Mouse (Mus musculus): ENCODE measurements around the gene St14. TPM values are rescaled to one million over a fixed set of nuclear protein-coding genes. Genes with fewer than 3 reads are reported as not detected.

Gene St14
- 2.0 TPM for total RNA-seq (2023)

DNA sequence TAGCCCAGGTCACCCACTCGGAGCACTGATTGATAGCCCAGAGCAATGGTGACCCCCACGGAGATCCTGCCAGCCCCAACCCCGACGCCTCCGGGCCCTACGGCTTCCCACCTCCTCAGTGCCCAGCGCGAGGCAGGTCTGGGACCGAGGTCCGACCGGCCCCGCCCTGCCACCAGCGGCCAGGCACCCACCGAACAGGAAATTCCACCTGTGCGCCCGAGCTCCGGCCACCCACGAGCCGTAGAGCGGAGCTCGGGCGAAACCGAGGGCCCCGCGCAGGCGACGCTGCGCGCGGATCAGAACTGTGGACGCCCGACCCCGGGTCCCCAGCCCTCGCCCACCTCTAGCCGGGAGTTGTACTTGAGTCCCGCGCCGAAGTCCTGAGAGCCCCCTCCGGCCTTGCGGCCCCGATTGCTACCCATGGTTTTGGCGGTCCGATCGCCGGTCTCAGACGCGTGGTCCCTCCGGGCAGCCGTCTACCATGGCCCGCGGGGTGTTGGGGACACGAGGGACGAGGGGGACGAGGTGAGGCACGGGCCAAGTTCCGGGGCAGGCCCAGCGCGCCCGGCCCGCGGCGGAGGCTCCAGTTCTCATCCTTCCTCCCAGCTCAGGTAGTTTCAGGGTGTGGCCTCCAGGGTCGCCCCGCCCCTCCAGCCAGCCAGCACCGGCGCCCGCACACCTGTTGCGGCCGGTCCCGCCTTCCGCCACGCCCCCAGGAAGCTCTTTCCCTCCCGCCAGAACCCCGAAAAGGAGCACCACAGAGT lies at the start of gene St14:
Gene St14, minus strand, starts transcription at position 649 of the 764 bp plus-strand sequence.

Other genes with a start within 250 kb of the St14 start
- not detected for gene Adamts15, start 209.4 kb downstream of the St14 start, total RNA-seq (2023)
- gene Adamts8, start 189.3 kb downstream of the St14 start, total RNA-seq (2023), result not detected
- 64.1 TPM for gene Zbtb44, start 101.2 kb downstream of the St14 start, total RNA-seq (2023)
- gene Aplp2, start 80.0 kb upstream of the St14 start, total RNA-seq (2023), result 42.3 TPM
- gene Prdm10, start 148.7 kb upstream of the St14 start, total RNA-seq (2023), result 20.9 TPM